Mouse (Mus musculus) embryonic facial prominence, embryonic 13.5 days (tissue): ENCODE results near the gene Commd1. TPM values are rescaled to one million over a fixed set of nuclear protein-coding genes. Genes with fewer than 3 reads are reported as not detected.

Experiments used
- ATAC-seq: fragments of 200-750 bp; cut with Nextera tagmentation; 2 replicates; pipeline ENCODE4 v1.8.0; 2017; ENCODE audit warnings: low read depth; ENCODE audit not compliant: insufficient number of reproducible peaks, insufficient read depth, low FRiP score, low TSS enrichment
- H3K27ac ChIP-seq: fragments of 300-500 bp; sonication (generic); 2 replicates; pipeline ENCODE4 v1.5.1; 2015; ENCODE audit warnings: moderate library complexity, mild to moderate bottlenecking, inconsistent platforms
- H3K27me3 ChIP-seq: fragments of 300-500 bp; sonication (generic); 2 replicates; pipeline ENCODE4 v1.6.1; 2015; ENCODE audit warnings: mild to moderate bottlenecking, inconsistent platforms
- H3K36me3 ChIP-seq: fragments of 300-500 bp; sonication (generic); 2 replicates; pipeline ENCODE4 v1.6.1; 2015; ENCODE audit warnings: mild to moderate bottlenecking, inconsistent platforms
- H3K4me1 ChIP-seq: fragments of 300-500 bp; sonication (generic); 2 replicates; pipeline ENCODE4 v1.6.1; 2015; ENCODE audit warnings: inconsistent platforms
- H3K4me2 ChIP-seq: fragments of 300-500 bp; sonication (generic); 2 replicates; pipeline ENCODE4 v1.6.1; 2015; ENCODE audit warnings: moderate library complexity, mild to moderate bottlenecking, inconsistent platforms
- H3K4me3 ChIP-seq: fragments of 300-500 bp; sonication (generic); 2 replicates; pipeline ENCODE4 v1.5.1; 2015; ENCODE audit warnings: mild to moderate bottlenecking, inconsistent platforms
- H3K9ac ChIP-seq: fragments of 300-500 bp; sonication (generic); 2 replicates; pipeline ENCODE4 v1.6.1; 2015; ENCODE audit warnings: mild to moderate bottlenecking, inconsistent platforms
- H3K9me3 ChIP-seq: fragments of 300-500 bp; sonication (generic); 2 replicates; pipeline ENCODE4 v1.6.1; 2016; ENCODE audit warnings: inconsistent platforms
- WGBS: fragments of 180-500 bp; shearing (Covaris S2); methylation state at CpG from one replicate; pipeline ENCODE4 v1.1.7; 2015; ENCODE audit warnings: mixed read lengths; 5-methylcytosine and 5-hydroxymethylcytosine counted together
- polyA plus RNA-seq: library from polyadenylated mRNA; unstranded; fragments of >200 nt; fragmentation: Nextera tagmentation; extraction: Ambion mirVana; gene quantifications from 2 replicates; pipeline ENCODE4 v1.2.1, GENCODE M21; 2015

Gene Commd1
- polyA plus RNA-seq, 1 experiment from 2014 or later, result 387 TPM

- H3K36me3 ChIP-seq, result peaks cover 11% of the 10 kb centered on the region
- H3K9me3 ChIP-seq, result no peaks in the 10 kb centered on the region
- peak overlapping the region; percentile 86; the same call in 1 of the 2 replicates for H3K27ac ChIP-seq
- H3K9ac ChIP-seq, result no peak overlapping the region
- no peaks in the 10 kb centered on the region for H3K27me3 ChIP-seq
- ATAC-seq, result no peak
- no peaks in the 10 kb centered on the region for H3K4me1 ChIP-seq
- H3K4me3 ChIP-seq, result peak overlapping the region; percentile 59
- 32% methylated on average over 4 of the region's 4 CpGs for WGBS
- peak overlapping the region; percentile 76 for H3K4me2 ChIP-seq
These were observed 26.6 kb upstream of the Commd1 start for GRCm38 (mm10) chr11:23008824-23009200.

GRCm38 (mm10) chr11:23008181-23008823 is 26.1 kb upstream of the Commd1 start:
- under 1% methylated on average over 40 of the region's 40 CpGs for WGBS
- Histone ChIP-seq H3K27ac (peak overlapping the region; percentile 86), H3K27me3 (no peaks in the 10 kb centered on the region), H3K4me2 (peak overlapping the region; percentile 76), H3K36me3 (peaks cover 16% of the 10 kb centered on the region), H3K9me3 (no peaks in the 10 kb centered on the region), H3K4me3 (peak overlapping the region; percentile 59), H3K9ac (peak overlapping the region; percentile 81), H3K4me1 (no peaks in the 10 kb centered on the region)
- ATAC-seq, result peak; percentile 90

GRCm38 (mm10) chr11:23007481-23008180 is 25.4 kb upstream of the Commd1 start, which contains the start of gene Fam161a:
Fam161a (plus strand) TSS chr11:23007531.
- under 1% methylated on average over 22 of the region's 22 CpGs for WGBS

GRCm38 (mm10) chr11:23007166-23007480 is 24.9 kb upstream of the Commd1 start:
- 6% methylated on average over 6 of the region's 6 CpGs for WGBS
- Histone ChIP-seq H3K27me3 (no peaks in the 10 kb centered on the region), H3K9ac (peak overlapping the region; percentile 81), H3K4me1 (no peaks in the 10 kb centered on the region), H3K4me2 (peak overlapping the region; percentile 76), H3K9me3 (no peaks in the 10 kb centered on the region), H3K27ac (peak overlapping the region; percentile 86), H3K36me3 (peaks cover 24% of the 10 kb centered on the region), H3K4me3 (peak overlapping the region; percentile 59)
- no peak for ATAC-seq

More at GRCm38 (mm10) chr11:23007481-23008180, 25.4 kb upstream of the Commd1 start, which contains the start of gene Fam161a:
- Histone ChIP-seq H3K27me3 (no peaks in the 10 kb centered on the region), H3K4me3 (peak within 1 kb of the TSS; percentile 59), H3K36me3 (peaks cover 19% of the 10 kb centered on the region), H3K9ac (peak within 1 kb of the TSS; percentile 81), H3K4me2 (peak within 1 kb of the TSS; percentile 76), H3K9me3 (no peaks in the 10 kb centered on the region), H3K27ac (peak within 1 kb of the TSS; percentile 86), H3K4me1 (no peaks in the 10 kb centered on the region)
- ATAC-seq, result peak; percentile 86

- H3K36me3 ChIP-seq, result peaks cover 39% of the 10 kb centered on the region
- ATAC-seq, result no peak
- 93% methylated on average over 1 of the region's 1 CpGs for WGBS
- no peaks in the 10 kb centered on the region for H3K4me1 ChIP-seq
- no peaks in the 10 kb centered on the region for H3K27me3 ChIP-seq
- H3K4me3 ChIP-seq, result no peak overlapping the region
- no peaks in the 10 kb centered on the region for H3K9me3 ChIP-seq
- H3K4me2 ChIP-seq, result no peak overlapping the region
- no peak overlapping the region for H3K27ac ChIP-seq
- H3K9ac ChIP-seq, result no peak overlapping the region
These were observed 23.1 kb upstream of the Commd1 start for GRCm38 (mm10) chr11:23005276-23005675.

- no peak for ATAC-seq
- Histone ChIP-seq H3K9me3 (no peaks in the 10 kb centered on the region), H3K4me2 (no peak overlapping the region), H3K9ac (no peak overlapping the region), H3K4me3 (no peak overlapping the region), H3K4me1 (no peaks in the 10 kb centered on the region), H3K27me3 (no peaks in the 10 kb centered on the region), H3K27ac (no peak overlapping the region), H3K36me3 (peaks cover 82% of the 10 kb centered on the region)
- 86% methylated on average over 1 of the region's 1 CpGs for WGBS
These were observed 16.1 kb upstream of the Commd1 start for GRCm38 (mm10) chr11:22998308-22998707.

- no peak for ATAC-seq
- no peak overlapping the region for H3K4me2 ChIP-seq
- H3K36me3 ChIP-seq, result peaks cover 62% of the 10 kb centered on the region
- no peak overlapping the region for H3K4me3 ChIP-seq
- H3K27ac ChIP-seq, result no peak overlapping the region
- H3K9ac ChIP-seq, result no peak overlapping the region
- no peaks in the 10 kb centered on the region for H3K9me3 ChIP-seq
- H3K27me3 ChIP-seq, result no peaks in the 10 kb centered on the region
- peaks cover 10% of the 10 kb centered on the region for H3K4me1 ChIP-seq
- WGBS, result 95% methylated on average over 4 of the region's 4 CpGs
These were observed 13.3 kb upstream of the Commd1 start for GRCm38 (mm10) chr11:22995461-22995860.

- WGBS, result 86% methylated on average over 2 of the region's 2 CpGs
- no peak for ATAC-seq
- Histone ChIP-seq H3K27me3 (no peaks in the 10 kb centered on the region), H3K4me1 (peaks cover 10% of the 10 kb centered on the region), H3K9ac (no peak overlapping the region), H3K27ac (no peak overlapping the region), H3K9me3 (no peaks in the 10 kb centered on the region), H3K4me2 (no peak overlapping the region), H3K4me3 (no peak overlapping the region), H3K36me3 (peaks cover 50% of the 10 kb centered on the region)
These were observed 12.1 kb upstream of the Commd1 start for GRCm38 (mm10) chr11:22994271-22994670.

- Histone ChIP-seq H3K4me2 (peak overlapping the region; percentile 94), H3K36me3 (peaks cover 28% of the 10 kb centered on the region), H3K27me3 (no peaks in the 10 kb centered on the region), H3K27ac (peak overlapping the region; percentile 94; the same call in 1 of the 2 replicates), H3K9me3 (no peaks in the 10 kb centered on the region), H3K9ac (peak overlapping the region; percentile 91), H3K4me3 (peak overlapping the region; percentile 75), H3K4me1 (peaks cover 10% of the 10 kb centered on the region)
- 9% methylated on average over 14 of the region's 14 CpGs for WGBS
- no peak for ATAC-seq
These were observed 9.1 kb upstream of the Commd1 start for GRCm38 (mm10) chr11:22991218-22991835.

- peak within 1 kb of the TSS; percentile 91 for H3K9ac ChIP-seq
- H3K4me1 ChIP-seq, result peaks cover 10% of the 10 kb centered on the region
- WGBS, result under 1% methylated on average over 66 of the region's 66 CpGs
- peaks cover 22% of the 10 kb centered on the region for H3K36me3 ChIP-seq
- H3K27ac ChIP-seq, result peak within 1 kb of the TSS; percentile 94
- H3K9me3 ChIP-seq, result no peaks in the 10 kb centered on the region
- H3K4me2 ChIP-seq, result peak within 1 kb of the TSS; percentile 94
- ATAC-seq, result peak; percentile 96
- H3K4me3 ChIP-seq, result peak within 1 kb of the TSS; percentile 75
- H3K27me3 ChIP-seq, result no peaks in the 10 kb centered on the region
These were observed 8.4 kb upstream of the Commd1 start, which contains the start of gene Cct4 for GRCm38 (mm10) chr11:22990393-22991126. Cct4 (plus strand) TSS chr11:22990519.

GRCm38 (mm10) chr11:22989786-22990185 is 7.6 kb upstream of the Commd1 start:
- Histone ChIP-seq H3K36me3 (peaks cover 14% of the 10 kb centered on the region), H3K4me2 (peak overlapping the region; percentile 94), H3K4me3 (peak overlapping the region; percentile 75), H3K27ac (peak overlapping the region; percentile 94; the same call in 1 of the 2 replicates), H3K4me1 (peaks cover 10% of the 10 kb centered on the region), H3K9me3 (no peaks in the 10 kb centered on the region), H3K9ac (peak overlapping the region; percentile 91), H3K27me3 (no peaks in the 10 kb centered on the region)
- WGBS, result 41% methylated on average over 1 of the region's 1 CpGs
- ATAC-seq, result no peak
